Mouse (Mus musculus) heart, embryonic 10.5 days (tissue): ENCODE measurements at regions not wholly inside any gene's neighbourhood (a gene's known extent, or its start where the extent isn't known, plus 50 kb on each side); places are given as distances from the start of the nearest gene placed in this dataset.
A peak's percentile ranks its signal among the peaks of the same experiment; 100 is the strongest.

Experiments used
- DNase-seq: peaks from one replicate; pipeline ENCODE4 v3.0.0-alpha.2; 2017; ENCODE audit warnings: low spot score
- H3K27ac ChIP-seq: fragments of 300-500 bp; sonication (generic); 2 replicates; pipeline ENCODE4 v1.5.1; 2016; ENCODE audit warnings: mild to moderate bottlenecking
- H3K27me3 ChIP-seq: fragments of 300-500 bp; sonication (generic); 2 replicates; pipeline ENCODE4 v1.6.1; 2016; ENCODE audit warnings: mild to moderate bottlenecking; ENCODE audit not compliant: poor library complexity, insufficient read depth, severe bottlenecking
- H3K36me3 ChIP-seq: fragments of 300-500 bp; sonication (generic); 2 replicates; pipeline ENCODE4 v1.6.1; 2016; ENCODE audit warnings: mild to moderate bottlenecking, moderate library complexity
- H3K4me1 ChIP-seq: fragments of 300-500 bp; sonication (generic); 2 replicates; pipeline ENCODE4 v1.6.1; 2016; ENCODE audit warnings: mild to moderate bottlenecking
- H3K4me3 ChIP-seq: fragments of 300-500 bp; sonication (generic); 2 replicates; pipeline ENCODE4 v1.5.1; 2016; ENCODE audit warnings: mild to moderate bottlenecking, moderate library complexity
- H3K9me3 ChIP-seq: fragments of 300-500 bp; sonication (generic); 2 replicates; pipeline ENCODE4 v1.6.1; 2016; ENCODE audit warnings: mild to moderate bottlenecking, moderate library complexity
- WGBS: fragments of 180-500 bp; shearing (Covaris S2); methylation state at CpG from one replicate; pipeline ENCODE4 v1.1.7; 2016; 5-methylcytosine and 5-hydroxymethylcytosine counted together

- no peak overlapping the region for H3K27ac ChIP-seq
- H3K4me1 ChIP-seq = peaks cover 28% of the 10 kb centered on the region
- no peaks in the 10 kb centered on the region for H3K9me3 ChIP-seq
- no peaks in the 10 kb centered on the region for H3K27me3 ChIP-seq
- no peaks in the 10 kb centered on the region for H3K36me3 ChIP-seq
- WGBS = 88% methylated on average over 3 of the region's 3 CpGs
- H3K4me3 ChIP-seq = no peak overlapping the region
- no peak for DNase-seq
Measured at GRCm38 (mm10) chr13:112004126-112004525, 195.3 kb upstream of the Map3k1 start.

GRCm38 (mm10) chr13:112005421-112005820 is 196.6 kb upstream of the Map3k1 start:
- WGBS = 65% methylated on average over 8 of the region's 8 CpGs
- H3K4me3 ChIP-seq = no peak overlapping the region
- no peaks in the 10 kb centered on the region for H3K27me3 ChIP-seq
- H3K4me1 ChIP-seq = peaks cover 28% of the 10 kb centered on the region
- H3K9me3 ChIP-seq = no peaks in the 10 kb centered on the region
- DNase-seq = no peak
- H3K36me3 ChIP-seq = no peaks in the 10 kb centered on the region
- no peak overlapping the region for H3K27ac ChIP-seq

GRCm38 (mm10) chr13:112008806-112009205 is 200.0 kb upstream of the Map3k1 start:
- 88% methylated on average over 5 of the region's 5 CpGs for WGBS
- Histone ChIP-seq H3K36me3 (no peaks in the 10 kb centered on the region), H3K4me3 (no peak overlapping the region), H3K4me1 (peaks cover 1% of the 10 kb centered on the region; the same call in 1 of the 2 replicates), H3K27ac (no peak overlapping the region), H3K27me3 (no peaks in the 10 kb centered on the region), H3K9me3 (no peaks in the 10 kb centered on the region)
- DNase-seq = no peak

- Histone ChIP-seq H3K27me3 (no peaks in the 10 kb centered on the region), H3K4me1 (no peaks in the 10 kb centered on the region), H3K36me3 (no peaks in the 10 kb centered on the region), H3K4me3 (no peak overlapping the region), H3K27ac (no peak overlapping the region), H3K9me3 (no peaks in the 10 kb centered on the region)
- no peak for DNase-seq
- 68% methylated on average over 3 of the region's 3 CpGs for WGBS
Measured at GRCm38 (mm10) chr13:112009288-112009687, 200.5 kb upstream of the Map3k1 start.

- Histone ChIP-seq H3K4me1 (no peaks in the 10 kb centered on the region), H3K36me3 (no peaks in the 10 kb centered on the region), H3K27me3 (no peaks in the 10 kb centered on the region), H3K4me3 (no peak overlapping the region), H3K27ac (no peak overlapping the region), H3K9me3 (0 out of 2 replicates have a peak, but pooled peaks cover 4% of the 10 kb centered on the region)
- 82% methylated on average over 8 of the region's 8 CpGs for WGBS
- no peak for DNase-seq
Measured at GRCm38 (mm10) chr13:112010464-112010863, 201.7 kb upstream of the Map3k1 start.

GRCm38 (mm10) chr13:112012640-112013039 is 203.8 kb upstream of the Map3k1 start:
- no peaks in the 10 kb centered on the region for H3K36me3 ChIP-seq
- WGBS = 38% methylated on average over 1 of the region's 1 CpGs
- no peaks in the 10 kb centered on the region for H3K27me3 ChIP-seq
- no peak overlapping the region for H3K27ac ChIP-seq
- no peak overlapping the region for H3K4me3 ChIP-seq
- no peak for DNase-seq
- H3K4me1 ChIP-seq = no peaks in the 10 kb centered on the region
- 0 out of 2 replicates have a peak, but pooled peaks cover 4% of the 10 kb centered on the region for H3K9me3 ChIP-seq

GRCm38 (mm10) chr13:112015083-112015482 is 206.3 kb upstream of the Map3k1 start:
- no peak for DNase-seq
- H3K4me3 ChIP-seq = no peak overlapping the region
- H3K27ac ChIP-seq = no peak overlapping the region
- 93% methylated on average over 3 of the region's 3 CpGs for WGBS
- no peaks in the 10 kb centered on the region for H3K36me3 ChIP-seq
- no peaks in the 10 kb centered on the region for H3K4me1 ChIP-seq
- H3K27me3 ChIP-seq = no peaks in the 10 kb centered on the region
- 0 out of 2 replicates have a peak, but pooled peaks cover 4% of the 10 kb centered on the region for H3K9me3 ChIP-seq

- H3K4me1 ChIP-seq = no peaks in the 10 kb centered on the region
- no peak for DNase-seq
- H3K27ac ChIP-seq = no peak overlapping the region
- no peaks in the 10 kb centered on the region for H3K27me3 ChIP-seq
- H3K9me3 ChIP-seq = 0 out of 2 replicates have a peak, but pooled peaks cover 4% of the 10 kb centered on the region
- H3K4me3 ChIP-seq = no peak overlapping the region
- no peaks in the 10 kb centered on the region for H3K36me3 ChIP-seq
Measured at GRCm38 (mm10) chr13:112016280-112016679, 207.5 kb upstream of the Map3k1 start.

- H3K27me3 ChIP-seq = no peaks in the 10 kb centered on the region
- H3K4me3 ChIP-seq = no peak overlapping the region
- H3K9me3 ChIP-seq = 0 out of 2 replicates have a peak, but pooled peaks cover 4% of the 10 kb centered on the region
- no peaks in the 10 kb centered on the region for H3K36me3 ChIP-seq
- DNase-seq = peak; percentile 73
- no peak overlapping the region for H3K27ac ChIP-seq
- H3K4me1 ChIP-seq = peaks cover 10% of the 10 kb centered on the region
- 88% methylated on average over 7 of the region's 7 CpGs for WGBS
Measured at GRCm38 (mm10) chr13:112018497-112019281, 209.9 kb upstream of the Map3k1 start.

- Histone ChIP-seq H3K27ac (no peak overlapping the region), H3K4me3 (no peak overlapping the region), H3K9me3 (0 out of 2 replicates have a peak, but pooled peaks cover under 1% of the 10 kb centered on the region), H3K4me1 (peaks cover 13% of the 10 kb centered on the region), H3K27me3 (no peaks in the 10 kb centered on the region), H3K36me3 (no peaks in the 10 kb centered on the region)
- 87% methylated on average over 5 of the region's 5 CpGs for WGBS
- peak; percentile 31 for DNase-seq
Measured at GRCm38 (mm10) chr13:112019575-112019974, 210.8 kb upstream of the Map3k1 start.

GRCm38 (mm10) chr13:112023171-112023570 is 214.4 kb upstream of the Map3k1 start:
- peak overlapping the region; percentile 36 for H3K27ac ChIP-seq
- no peaks in the 10 kb centered on the region for H3K9me3 ChIP-seq
- peaks cover 13% of the 10 kb centered on the region for H3K4me1 ChIP-seq
- peak; percentile 68 for DNase-seq
- 34% methylated on average over 4 of the region's 4 CpGs for WGBS
- no peaks in the 10 kb centered on the region for H3K36me3 ChIP-seq
- no peaks in the 10 kb centered on the region for H3K27me3 ChIP-seq
- H3K4me3 ChIP-seq = no peak overlapping the region

GRCm38 (mm10) chr13:112024667-112025585 is 216.1 kb upstream of the Map3k1 start:
- 82% methylated on average over 15 of the region's 15 CpGs for WGBS
- H3K4me1 ChIP-seq = peaks cover 13% of the 10 kb centered on the region
- H3K36me3 ChIP-seq = no peaks in the 10 kb centered on the region
- H3K27ac ChIP-seq = no peak overlapping the region
- no peaks in the 10 kb centered on the region for H3K27me3 ChIP-seq
- DNase-seq = peak; percentile 54
- no peaks in the 10 kb centered on the region for H3K9me3 ChIP-seq
- H3K4me3 ChIP-seq = no peak overlapping the region

- no peak for DNase-seq
- WGBS = 75% methylated on average over 5 of the region's 5 CpGs
- H3K4me1 ChIP-seq = peaks cover 13% of the 10 kb centered on the region
- no peaks in the 10 kb centered on the region for H3K27me3 ChIP-seq
- no peaks in the 10 kb centered on the region for H3K9me3 ChIP-seq
- H3K4me3 ChIP-seq = no peak overlapping the region
- H3K36me3 ChIP-seq = no peaks in the 10 kb centered on the region
- H3K27ac ChIP-seq = no peak overlapping the region
Measured at GRCm38 (mm10) chr13:112025586-112025950, 216.8 kb upstream of the Map3k1 start.
